Mouse (Mus musculus): ENCODE data around the gene Capn10.

- TF ChIP-seq POLR2AphosphoS2 (IDR thresholded peaks at IDR 0.05; ENCODE audit: low read length) (no peak), POLR2A (IDR thresholded peaks at IDR 0.05; ENCODE audit: control insufficient read depth in 1 of 2, insufficient read depth in 1 of 2, low read depth in 1 of 2, low read length in 2 of 2, poor library complexity in 1 of 2) (no peak), CTCF (IDR thresholded peaks at IDR 0.05 in 2 of 3, conservative IDR thresholded peaks at IDR 0.05 in 1 of 3; ENCODE audit: control insufficient read depth in 1 of 3, insufficient read depth in 1 of 3, low read depth in 2 of 3, low read length in 3 of 3, poor library complexity in 1 of 3, severe bottlenecking in 1 of 3) (no peak), CHD1 (IDR thresholded peaks at IDR 0.05; ENCODE audit: low read depth, low read length) (no peak), SMC3 (IDR thresholded peaks at IDR 0.05; ENCODE audit: low read depth, low read length) (no peak), TAL1 (IDR thresholded peaks at IDR 0.05; ENCODE audit: low read length) (no peak), KAT2A (conservative IDR thresholded peaks at IDR 0.05; ENCODE audit: low read depth, low read length) (no peak), MEF2A (IDR thresholded peaks at IDR 0.05; ENCODE audit: extremely low read depth, insufficient replicate concordance, low read depth, low read length, poor library complexity, severe bottlenecking) (no peak)
Measured at GRCm38 (mm10) chr1:92911721-92912138, 22.4 kb upstream of the Capn10 start.

Measured in MEL (cell line).